ENCODE assay signal across 14 mouse cellular contexts in the genomic region with DNA sequence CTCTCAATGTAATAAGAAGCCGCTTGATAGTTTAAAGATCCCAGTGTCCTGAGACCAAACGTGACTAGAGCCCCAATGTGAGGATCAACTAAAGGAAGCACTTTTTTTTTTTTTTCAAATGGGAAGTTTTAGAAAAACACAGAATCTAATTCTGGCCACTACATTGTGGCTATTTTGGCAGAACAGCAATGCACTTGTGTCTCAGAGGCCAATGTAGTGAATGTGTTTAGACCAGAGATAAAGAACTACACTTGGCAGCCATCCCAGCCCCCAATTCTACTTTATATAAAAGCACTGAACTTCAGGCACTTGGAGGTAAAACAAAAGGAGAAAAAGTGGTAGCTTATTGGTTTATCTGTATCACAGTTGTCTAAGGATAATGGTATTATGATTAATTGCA.
DNase-seq lines count a peak whose midpoint lies in the region; ATAC-seq and TF ChIP-seq lines count a peak whose summit lies in the region.
"Had no signal": no experiment of that assay in that cellular context is flagged by ENCODE, and none has a peak within 500 bp of the region (broad histone marks: within the 10 kb centered on the region; RNA-seq: fewer than 3 reads in every experiment).

No protein-coding gene starts in this region.

- no peaks in the 10 kb centered on the region for H3K9me3 ChIP-seq in forebrain, embryonic 13.5 days (replicated peaks)
- no peaks in the 10 kb centered on the region for H3K9me3 ChIP-seq in forebrain, embryonic 10.5 days
- no peaks in the 10 kb centered on the region for H3K9me3 ChIP-seq in lung, embryonic 14.5 days (ENCODE audit: low read depth, low read length)
- H3K9me3 ChIP-seq in forebrain, embryonic 14.5 days (replicated peaks; ENCODE audit: control insufficient read depth, low read length): no peaks in the 10 kb centered on the region
- H3K9me3 ChIP-seq in neural tube, embryonic 14.5 days (ENCODE audit: control insufficient read depth, low read length): no peaks in the 10 kb centered on the region
- H3K9me3 ChIP-seq: embryonic facial prominence, embryonic 13.5 days; kidney, embryonic 15.5 days; limb, embryonic 13.5 days had no signal

- no peak overlapping the region for H3K4me2 ChIP-seq in forebrain, embryonic 13.5 days
- no peak overlapping the region for H3K4me2 ChIP-seq in lung, embryonic 14.5 days
- H3K4me2 ChIP-seq in forebrain, embryonic 14.5 days (ENCODE audit: low read length): no peak overlapping the region
- H3K4me2 ChIP-seq in neural tube, embryonic 14.5 days (ENCODE audit: low read depth, low read length): no peak overlapping the region
- H3K4me2 ChIP-seq: embryonic facial prominence, embryonic 13.5 days; kidney, embryonic 15.5 days; limb, embryonic 13.5 days had no signal

- ATAC-seq in forebrain, embryonic 13.5 days: peak; percentile 79
- no peak for ATAC-seq in lung, embryonic 14.5 days (ENCODE audit: insufficient read depth)
- peak; percentile 91 for ATAC-seq in forebrain, embryonic 14.5 days
- peak; percentile 67; the same call in 1 of the 2 replicates for ATAC-seq in neural tube, embryonic 14.5 days (ENCODE audit: low read depth)
- ATAC-seq: liver, postnatal 0 days had no signal

- H3K4me1 ChIP-seq in forebrain, embryonic 13.5 days: peaks cover 4% of the 10 kb centered on the region; the same call in 1 of the 2 replicates
- no peaks in the 10 kb centered on the region for H3K4me1 ChIP-seq in forebrain, embryonic 10.5 days
- H3K4me1 ChIP-seq in lung, embryonic 14.5 days (ENCODE audit: insufficient read depth): no peaks in the 10 kb centered on the region
- H3K4me1 ChIP-seq in forebrain, embryonic 14.5 days (ENCODE audit: control insufficient read depth, insufficient read depth, low read length): peaks cover 4% of the 10 kb centered on the region; the same call in 1 of the 2 replicates
- no peaks in the 10 kb centered on the region for H3K4me1 ChIP-seq in neural tube, embryonic 14.5 days (ENCODE audit: control insufficient read depth, insufficient read depth, low read length)
- H3K4me1 ChIP-seq: embryonic facial prominence, embryonic 13.5 days; kidney, embryonic 15.5 days; limb, embryonic 13.5 days had no signal

- H3K27ac ChIP-seq in forebrain, embryonic 13.5 days: no peak overlapping the region
- no peak overlapping the region for H3K27ac ChIP-seq in forebrain, embryonic 10.5 days
- H3K27ac ChIP-seq in lung, embryonic 14.5 days (ENCODE audit: low read depth): no peak overlapping the region
- no peak overlapping the region for H3K27ac ChIP-seq in forebrain, embryonic 14.5 days (ENCODE audit: low read depth, low read length)
- no peak overlapping the region for H3K27ac ChIP-seq in neural tube, embryonic 14.5 days (ENCODE audit: low read depth, low read length)
- H3K27ac ChIP-seq: embryonic facial prominence, embryonic 13.5 days; kidney, embryonic 15.5 days; limb, embryonic 13.5 days had no signal

- no peaks in the 10 kb centered on the region for H3K27me3 ChIP-seq in forebrain, embryonic 13.5 days
- H3K27me3 ChIP-seq in forebrain, embryonic 10.5 days (ENCODE audit: poor library complexity, severe bottlenecking): no peaks in the 10 kb centered on the region
- H3K27me3 ChIP-seq in lung, embryonic 14.5 days (ENCODE audit: insufficient read depth, low read length): no peaks in the 10 kb centered on the region
- no peaks in the 10 kb centered on the region for H3K27me3 ChIP-seq in forebrain, embryonic 14.5 days (replicated peaks; ENCODE audit: control insufficient read depth, insufficient read depth, low read length)
- no peaks in the 10 kb centered on the region for H3K27me3 ChIP-seq in neural tube, embryonic 14.5 days (ENCODE audit: control insufficient read depth, insufficient read depth, low read length)
- H3K27me3 ChIP-seq: embryonic facial prominence, embryonic 13.5 days; kidney, embryonic 15.5 days; limb, embryonic 13.5 days had no signal

- no peaks in the 10 kb centered on the region for H3K36me3 ChIP-seq in forebrain, embryonic 13.5 days (ENCODE audit: poor library complexity, severe bottlenecking)
- H3K36me3 ChIP-seq in forebrain, embryonic 10.5 days (replicated peaks): no peaks in the 10 kb centered on the region
- H3K36me3 ChIP-seq in lung, embryonic 14.5 days (ENCODE audit: insufficient read depth): no peaks in the 10 kb centered on the region
- no peaks in the 10 kb centered on the region for H3K36me3 ChIP-seq in forebrain, embryonic 14.5 days (ENCODE audit: control insufficient read depth, insufficient read depth, low read length)
- no peaks in the 10 kb centered on the region for H3K36me3 ChIP-seq in neural tube, embryonic 14.5 days (ENCODE audit: control insufficient read depth, insufficient read depth, low read length)
- H3K36me3 ChIP-seq: embryonic facial prominence, embryonic 13.5 days; kidney, embryonic 15.5 days; limb, embryonic 13.5 days had no signal

- TF ChIP-seq CTCF in lung, embryonic 14.5 days (IDR thresholded peaks at IDR 0.05; ENCODE audit: low read depth): no peak

- no peak for DNase-seq in forebrain, embryonic 10.5 days (ENCODE audit: extremely low spot score, low spot score)
- DNase-seq in lung, embryonic 14.5 days: peak; percentile 15
- no peak for DNase-seq in lung, postnatal 25 days (ENCODE audit: low spot score)
- peak; percentile 84 for DNase-seq in forebrain, embryonic 14.5 days (ENCODE audit: low spot score)
- DNase-seq in kidney, postnatal 25 days: no peak
- no peak for DNase-seq in spleen, adult 18-20 months
- DNase-seq: adrenal gland, adult 8-10 months; liver, postnatal 0 days had no signal

- H3K9ac ChIP-seq in forebrain, embryonic 13.5 days: no peak overlapping the region
- no peak overlapping the region for H3K9ac ChIP-seq in lung, embryonic 14.5 days
- H3K9ac ChIP-seq in forebrain, embryonic 14.5 days (ENCODE audit: low read length): no peak overlapping the region
- no peak overlapping the region for H3K9ac ChIP-seq in neural tube, embryonic 14.5 days (replicated peaks; ENCODE audit: low read depth, low read length)
- H3K9ac ChIP-seq: embryonic facial prominence, embryonic 13.5 days; kidney, embryonic 15.5 days; limb, embryonic 13.5 days; liver, postnatal 0 days had no signal

- WGBS in forebrain, embryonic 13.5 days: 34% methylated on average over 2 of the region's 2 CpGs
- WGBS in forebrain, embryonic 10.5 days: 92% methylated on average over 2 of the region's 2 CpGs
- WGBS in lung, embryonic 14.5 days: 68% methylated on average over 2 of the region's 2 CpGs
- 18% methylated on average over 2 of the region's 2 CpGs for WGBS in forebrain, embryonic 14.5 days
- WGBS in neural tube, embryonic 14.5 days: 50% methylated on average over 2 of the region's 2 CpGs

- H3K4me3 ChIP-seq in forebrain, embryonic 13.5 days: no peak overlapping the region
- no peak overlapping the region for H3K4me3 ChIP-seq in forebrain, embryonic 10.5 days
- H3K4me3 ChIP-seq in lung, embryonic 14.5 days (ENCODE audit: low read depth, low read length): no peak overlapping the region
- H3K4me3 ChIP-seq in forebrain, embryonic 14.5 days (ENCODE audit: low read depth, low read length): no peak overlapping the region
- H3K4me3 ChIP-seq in neural tube, embryonic 14.5 days (ENCODE audit: low read depth, low read length): no peak overlapping the region
- H3K4me3 ChIP-seq: embryonic facial prominence, embryonic 13.5 days; kidney, embryonic 15.5 days; limb, embryonic 13.5 days; myocyte had no signal

Comparison
In these comparisons a context has a peak if more than half of its experiments do, and no peak if none do; other contexts are left out.
1. DNase-seq: peak in lung, embryonic 14.5 days (single experiment) and forebrain, embryonic 14.5 days (single experiment); none in forebrain, embryonic 10.5 days (single experiment), lung, postnatal 25 days (single experiment), kidney, postnatal 25 days (0 of 2) and spleen, adult 18-20 months (0 of 2).